Mouse (Mus musculus) adrenal gland, adult 2 months (tissue): ENCODE measurements around the gene Sdc3. TPM values are rescaled to one million over a fixed set of nuclear protein-coding genes. Genes with fewer than 3 reads are reported as not detected.

ENCODE experiments used
- polyA plus RNA-seq: library from polyadenylated mRNA; depleted of rRNA; stranded (reverse); fragments of >200 nt; gene quantifications from 2 replicates; pipeline ENCODE4 v1.2.3, GENCODE M21; 2012; rRNA removed
- total RNA-seq, 2 experiments: library from RNA; stranded (reverse); gene quantifications; 2 replicates each; pipeline ENCODE4 v1.2.3; 2021

Gene Sdc3
- total and polyA plus RNA-seq, 3 experiments = 324 to 1,082 (median 579) TPM

Other genes with a start within 250 kb of the Sdc3 start
- gene Nkain1, start 218.4 kb upstream of the Sdc3 start, total RNA-seq = 10 to 100 TPM in 1 of 2 experiments, 1 to 10 TPM in 1; 4.4 to 15.1 TPM
- 24.3 and 24.6 TPM in 2 replicates for gene Nkain1, start 218.4 kb upstream of the Sdc3 start, polyA plus RNA-seq
- gene Pum1, start 129.2 kb upstream of the Sdc3 start, total RNA-seq = 10 to 100 TPM; 73.6 to 84.0 TPM
- gene Pum1, start 129.2 kb upstream of the Sdc3 start, polyA plus RNA-seq = 47.7 and 62.4 TPM in 2 replicates
- 10 to 100 TPM; 30.8 to 36.8 TPM for gene Laptm5, start 120.6 kb downstream of the Sdc3 start, total RNA-seq
- gene Laptm5, start 120.6 kb downstream of the Sdc3 start, polyA plus RNA-seq = 72.4 and 79.8 TPM in 2 replicates
- not detected for gene Matn1, start 151.8 kb downstream of the Sdc3 start, total RNA-seq
- gene Matn1, start 151.8 kb downstream of the Sdc3 start, polyA plus RNA-seq = not detected in 2 replicates